Mouse (Mus musculus) liver, embryonic 11.5 days (tissue): ENCODE data around the gene Fam185a. TPM values are rescaled to one million over a fixed set of nuclear protein-coding genes. Genes with fewer than 3 reads are reported as not detected.

Experiments
- ATAC-seq: fragments of 200-750 bp; cut with Nextera tagmentation; replicated peaks from 2 replicates; pipeline ENCODE4 v1.8.0; 2017; ENCODE audit warnings: moderate number of reproducible peaks, mild to moderate bottlenecking, moderate TSS enrichment, moderate library complexity; ENCODE audit not compliant: low FRiP score
- DNase-seq: peaks from one replicate; pipeline ENCODE4 v3.0.0-alpha.2; 2017; ENCODE audit warnings: low spot score
- H3K27ac ChIP-seq: fragments of 300-500 bp; sonication (generic); 2 replicates; pipeline ENCODE4 v1.5.1; 2014; ENCODE audit warnings: mild to moderate bottlenecking, low read depth, low read length, control low read depth
- H3K27me3 ChIP-seq: fragments of 300-500 bp; sonication (generic); replicated peaks from 2 replicates; pipeline ENCODE4 v1.6.1; 2014; ENCODE audit warnings: low read length, mixed read lengths; ENCODE audit not compliant: control insufficient read depth, insufficient read depth
- H3K36me3 ChIP-seq: fragments of 300-500 bp; sonication (generic); 2 replicates; pipeline ENCODE4 v1.6.1; 2014; ENCODE audit warnings: mild to moderate bottlenecking, low read length, moderate library complexity, mixed read lengths; ENCODE audit not compliant: control insufficient read depth, insufficient read depth
- H3K4me1 ChIP-seq: fragments of 300-500 bp; sonication (generic); replicated peaks from 2 replicates; pipeline ENCODE4 v1.6.1; 2014; ENCODE audit warnings: low read length, mixed read lengths; ENCODE audit not compliant: control insufficient read depth, insufficient read depth
- H3K4me2 ChIP-seq: fragments of 300-500 bp; sonication (generic); 2 replicates; pipeline ENCODE4 v1.6.1; 2014; ENCODE audit warnings: mild to moderate bottlenecking, control low read depth, moderate library complexity
- H3K4me3 ChIP-seq: fragments of 300-500 bp; sonication (generic); 2 replicates; pipeline ENCODE4 v1.5.1; 2014; ENCODE audit warnings: low read depth, low read length, control low read depth
- H3K9ac ChIP-seq: fragments of 300-500 bp; sonication (generic); 2 replicates; pipeline ENCODE4 v1.6.1; 2014; ENCODE audit warnings: low read depth, low read length, control low read depth
- H3K9me3 ChIP-seq: fragments of 300-500 bp; sonication (generic); 2 replicates; pipeline ENCODE4 v1.6.1; 2016; ENCODE audit warnings: low read length, inconsistent platforms, mixed read lengths; ENCODE audit not compliant: control insufficient read depth
- WGBS: fragments of 180-500 bp; shearing (Covaris S2); extraction: QIAGEN DNeasy Blood & Tissue Kit; methylation state at CpG from one replicate; pipeline ENCODE4 v1.1.7; 2014; 5-methylcytosine and 5-hydroxymethylcytosine counted together
- polyA plus RNA-seq: library from polyadenylated mRNA; unstranded; fragments of >200 nt; fragmentation: Nextera tagmentation; extraction: Ambion mirVana; gene quantifications from 2 replicates; pipeline ENCODE4 v1.2.1, GENCODE M21; 2014

Gene Fam185a
- polyA plus RNA-seq, 1 experiment from 2014 or later, result 8.0 TPM

DNA sequence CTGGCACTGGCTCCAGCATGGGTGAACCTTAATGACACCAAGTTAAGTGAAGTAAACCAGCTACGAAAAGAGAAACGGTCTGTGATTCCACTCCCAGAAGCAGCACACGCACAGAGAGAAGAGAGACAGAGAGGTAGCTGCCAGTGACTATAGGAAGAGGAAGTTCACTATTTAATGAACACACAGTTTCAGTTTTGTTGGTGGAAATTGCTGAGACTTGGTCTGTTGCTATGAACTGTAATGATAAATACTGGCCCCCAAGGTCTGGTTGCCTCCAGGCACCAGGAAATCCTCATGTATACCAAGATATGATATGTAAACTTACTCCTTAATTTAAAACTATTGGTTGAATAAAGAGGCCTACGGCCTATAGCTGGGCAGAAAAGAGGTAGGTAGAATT, 38.3 kb upstream of the Fam185a start:
- Histone ChIP-seq H3K4me3 (no peak overlapping the region), H3K9me3 (no peaks in the 10 kb centered on the region), H3K4me2 (no peak overlapping the region), H3K27me3 (no peaks in the 10 kb centered on the region), H3K27ac (no peak overlapping the region), H3K36me3 (no peaks in the 10 kb centered on the region), H3K4me1 (peaks cover 3% of the 10 kb centered on the region; the same call in 1 of the 2 replicates), H3K9ac (no peak overlapping the region)
- ATAC-seq (no peak), DNase-seq (no peak)
- 62% methylated on average over 4 of the region's 4 CpGs for WGBS

DNA sequence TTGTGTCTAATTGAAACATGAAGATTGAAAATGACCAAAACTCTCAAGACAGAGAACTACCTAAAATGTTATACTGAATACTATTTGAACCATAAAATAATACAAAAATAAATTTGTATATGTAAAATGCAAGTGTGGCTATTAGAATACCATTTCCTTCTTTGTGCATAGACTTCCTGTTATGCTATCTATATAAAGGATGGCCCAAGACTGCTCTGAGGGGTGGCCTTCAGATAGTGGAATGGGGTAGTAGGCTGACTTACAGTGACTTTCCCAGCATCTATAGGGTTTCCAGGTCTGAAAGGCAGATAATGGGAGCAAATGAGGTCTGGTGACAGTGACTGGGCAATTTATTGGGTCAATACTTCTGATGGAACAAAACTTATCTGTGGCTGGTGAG, 37.4 kb upstream of the Fam185a start:
- no peak overlapping the region for H3K9ac ChIP-seq
- no peak overlapping the region for H3K4me2 ChIP-seq
- DNase-seq (no peak), ATAC-seq (no peak)
- no peaks in the 10 kb centered on the region for H3K9me3 ChIP-seq
- H3K4me3 ChIP-seq, result no peak overlapping the region
- no peak overlapping the region for H3K27ac ChIP-seq
- no peaks in the 10 kb centered on the region for H3K27me3 ChIP-seq
- peaks cover 3% of the 10 kb centered on the region; the same call in 1 of the 2 replicates for H3K4me1 ChIP-seq
- H3K36me3 ChIP-seq, result no peaks in the 10 kb centered on the region

DNA sequence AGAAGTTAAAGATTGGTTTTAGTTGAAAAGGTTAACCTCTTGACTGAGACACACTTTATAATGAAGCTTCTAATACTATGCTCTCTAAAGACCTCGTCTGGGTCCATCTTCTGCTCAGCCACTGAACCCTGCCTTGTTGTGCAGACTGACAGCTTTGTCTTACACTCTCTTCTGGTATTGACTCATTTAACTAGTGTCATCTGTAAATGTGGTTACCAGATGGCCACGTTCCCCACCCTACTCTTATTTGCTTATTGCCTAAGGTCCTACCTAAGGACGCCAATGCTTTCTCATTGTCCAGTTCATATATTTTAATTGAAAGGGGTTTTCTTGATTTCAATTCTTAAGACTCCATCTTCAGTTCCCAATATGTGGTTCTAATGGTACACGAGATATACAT, 35.9 kb upstream of the Fam185a start:
- ATAC-seq (no peak), DNase-seq (no peak)
- 79% methylated on average over 4 of the region's 4 CpGs for WGBS
- H3K4me3 ChIP-seq, result no peak overlapping the region
- no peaks in the 10 kb centered on the region for H3K9me3 ChIP-seq
- no peak overlapping the region for H3K4me2 ChIP-seq
- H3K27me3 ChIP-seq, result no peaks in the 10 kb centered on the region
- H3K4me1 ChIP-seq, result no peaks in the 10 kb centered on the region; the same call in 1 of the 2 replicates
- H3K27ac ChIP-seq, result no peak overlapping the region
- H3K36me3 ChIP-seq, result no peaks in the 10 kb centered on the region
- H3K9ac ChIP-seq, result no peak overlapping the region

DNA sequence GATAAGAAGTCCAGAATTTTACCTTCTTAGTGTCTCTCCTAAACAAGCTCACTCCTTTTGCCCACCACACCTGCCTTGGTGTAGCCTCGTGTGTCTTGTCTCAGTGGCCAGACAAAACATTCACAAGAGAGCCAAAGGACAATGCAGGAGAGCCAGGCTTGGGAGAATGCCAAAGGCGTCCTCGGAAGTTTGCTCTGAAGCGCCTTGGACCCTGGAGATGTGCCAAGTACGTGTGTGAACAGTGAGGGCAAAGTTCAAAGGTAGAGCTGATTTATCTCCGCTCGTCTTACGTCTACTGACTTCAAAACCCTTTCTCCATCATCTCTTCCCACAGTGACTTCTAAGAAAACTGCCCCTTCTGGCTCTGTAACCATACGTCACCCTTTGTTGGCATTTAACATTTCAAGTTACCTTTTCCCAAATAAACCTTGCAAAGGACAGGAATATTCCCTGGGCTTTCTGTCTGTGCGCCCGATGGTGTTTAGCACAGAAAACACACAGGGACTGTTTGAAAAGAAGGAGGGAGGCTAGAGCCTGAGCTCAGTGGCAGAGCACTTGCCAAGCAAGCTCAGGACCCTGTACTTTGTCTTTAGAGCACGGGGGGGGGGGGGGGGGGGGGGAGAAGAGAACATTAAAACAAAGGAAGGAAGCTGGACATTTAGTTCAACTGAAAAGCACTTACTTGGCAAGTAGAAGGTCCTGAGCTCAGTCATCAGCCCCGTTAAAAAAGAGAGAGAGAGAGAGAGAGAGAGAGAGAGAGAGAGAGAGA, 33.0 kb upstream of the Fam185a start:
- no peak for DNase-seq
- no peak for ATAC-seq
- no peak overlapping the region for H3K27ac ChIP-seq
- H3K4me2 ChIP-seq, result no peak overlapping the region
- no peaks in the 10 kb centered on the region for H3K9me3 ChIP-seq
- H3K4me1 ChIP-seq, result no peaks in the 10 kb centered on the region; the same call in 1 of the 2 replicates
- H3K36me3 ChIP-seq, result no peaks in the 10 kb centered on the region
- H3K4me3 ChIP-seq, result no peak overlapping the region
- WGBS, result 63% methylated on average over 12 of the region's 13 CpGs
- H3K9ac ChIP-seq, result no peak overlapping the region
- H3K27me3 ChIP-seq, result no peaks in the 10 kb centered on the region

DNA sequence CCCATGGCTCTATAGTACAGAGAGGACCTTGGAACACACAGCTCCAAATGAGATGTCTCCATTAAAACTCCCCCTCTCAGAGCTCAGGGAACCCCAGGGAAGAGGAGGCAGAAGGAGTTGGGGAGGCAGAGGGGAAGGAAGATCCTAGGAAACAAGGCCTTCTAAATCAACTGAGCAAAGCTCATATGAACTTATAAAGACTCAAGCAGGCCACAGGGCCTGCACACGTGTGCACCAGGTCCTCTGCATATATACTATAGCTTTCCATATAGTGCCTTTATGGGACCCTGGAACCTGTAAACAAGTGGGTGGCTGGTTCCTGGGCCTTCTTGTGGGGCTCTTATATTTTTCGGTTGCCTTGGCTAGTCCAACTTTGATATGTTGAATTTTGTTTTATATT, 30.2 kb upstream of the Fam185a start:
- no peaks in the 10 kb centered on the region for H3K9me3 ChIP-seq
- DNase-seq, result no peak
- no peak for ATAC-seq
- no peaks in the 10 kb centered on the region; the same call in 1 of the 2 replicates for H3K4me1 ChIP-seq
- WGBS, result 77% methylated on average over 2 of the region's 2 CpGs
- H3K27ac ChIP-seq, result no peak overlapping the region
- H3K36me3 ChIP-seq, result no peaks in the 10 kb centered on the region
- no peak overlapping the region for H3K4me2 ChIP-seq
- H3K9ac ChIP-seq, result no peak overlapping the region
- no peak overlapping the region for H3K4me3 ChIP-seq
- no peaks in the 10 kb centered on the region for H3K27me3 ChIP-seq

DNA sequence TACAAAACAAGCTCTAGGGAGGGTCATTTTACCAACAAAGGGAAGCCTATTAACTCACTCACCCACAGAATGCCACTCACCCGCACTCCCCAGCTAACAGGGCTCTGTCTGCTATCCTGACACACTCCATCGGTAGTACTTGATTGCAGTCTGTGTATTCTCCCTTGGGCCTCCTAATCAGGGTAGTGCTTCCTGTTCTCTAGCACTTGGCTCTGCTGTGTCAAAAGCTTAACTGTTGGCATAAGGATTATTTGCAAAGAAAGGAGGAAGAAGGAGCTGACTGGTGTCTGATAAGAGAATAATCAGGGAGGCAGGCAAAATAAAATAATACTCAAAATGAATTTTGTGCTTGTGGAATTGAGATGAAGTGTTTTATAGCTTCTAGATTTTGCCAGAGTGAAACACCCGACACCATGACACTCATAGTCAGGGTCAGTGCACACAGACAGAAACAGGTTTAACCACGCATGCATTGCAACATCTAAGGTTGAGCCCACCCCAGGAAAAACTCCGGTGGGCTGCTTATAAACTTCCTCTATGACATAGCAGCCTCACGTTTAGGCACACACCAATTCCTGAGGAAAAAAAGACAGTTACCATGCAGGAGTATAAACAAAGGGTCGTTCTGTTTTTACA, 29.4 kb upstream of the Fam185a start:
- H3K4me2 ChIP-seq, result no peak overlapping the region
- no peak overlapping the region for H3K9ac ChIP-seq
- 25% methylated on average over 7 of the region's 7 CpGs for WGBS
- H3K36me3 ChIP-seq, result no peaks in the 10 kb centered on the region
- H3K4me3 ChIP-seq, result no peak overlapping the region
- H3K27me3 ChIP-seq, result no peaks in the 10 kb centered on the region
- no peak overlapping the region for H3K27ac ChIP-seq
- H3K9me3 ChIP-seq, result no peaks in the 10 kb centered on the region
- H3K4me1 ChIP-seq, result no peaks in the 10 kb centered on the region; the same call in 1 of the 2 replicates
- ATAC-seq (no peak; the same call in 1 of the 2 replicates), DNase-seq (no peak)

DNA sequence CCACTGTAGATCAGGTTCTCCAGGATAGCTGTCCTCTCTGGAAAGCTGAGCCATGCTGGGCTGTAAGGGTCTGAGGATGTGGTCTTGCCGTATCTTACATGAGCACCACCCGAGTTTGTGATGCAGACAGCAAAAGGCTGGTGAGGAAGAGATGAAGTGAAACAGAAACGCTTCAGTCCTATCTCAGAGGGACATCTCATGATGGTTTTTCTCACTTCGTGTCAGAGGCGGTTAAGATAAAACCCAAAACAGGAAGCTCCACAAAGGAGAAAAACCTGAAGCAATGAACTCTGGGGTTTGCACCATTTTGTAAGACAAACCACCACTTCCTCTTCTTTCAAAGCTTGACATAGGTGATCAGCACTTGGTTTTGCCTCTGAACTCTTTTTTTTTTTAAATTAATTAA, 13.5 kb upstream of the Fam185a start:
- Histone ChIP-seq H3K27ac (peak overlapping the region; percentile 52; the same call in 1 of the 2 replicates), H3K27me3 (no peaks in the 10 kb centered on the region), H3K9me3 (no peaks in the 10 kb centered on the region), H3K36me3 (no peaks in the 10 kb centered on the region), H3K9ac (no peak overlapping the region), H3K4me2 (peak overlapping the region; percentile 40), H3K4me1 (no peaks in the 10 kb centered on the region; the same call in 1 of the 2 replicates), H3K4me3 (no peak overlapping the region)
- 35% methylated on average over 5 of the region's 5 CpGs for WGBS
- no peak for ATAC-seq
- no peak for DNase-seq

DNA sequence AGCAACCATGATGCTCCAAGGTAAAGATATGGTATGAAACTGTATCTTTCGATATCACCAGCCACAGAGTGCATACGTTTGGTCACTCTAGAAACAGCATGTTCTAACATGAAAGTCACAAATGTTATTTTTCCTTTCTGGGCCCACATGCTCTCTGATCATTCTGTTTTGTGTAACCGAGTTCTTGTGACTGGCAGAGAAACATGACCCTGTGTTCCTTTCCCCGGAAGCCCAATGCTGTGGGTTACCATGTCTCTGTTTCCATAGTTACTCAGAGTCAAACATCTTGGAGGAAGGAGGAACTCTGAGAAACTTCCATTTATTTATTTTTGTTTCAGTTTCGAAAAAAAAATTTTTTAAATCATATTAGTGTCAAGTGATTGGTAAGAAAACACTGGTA, 12.7 kb upstream of the Fam185a start:
- Histone ChIP-seq H3K4me3 (no peak overlapping the region), H3K27ac (no peak overlapping the region), H3K27me3 (no peaks in the 10 kb centered on the region), H3K4me1 (no peaks in the 10 kb centered on the region; the same call in 1 of the 2 replicates), H3K9me3 (no peaks in the 10 kb centered on the region), H3K4me2 (no peak overlapping the region), H3K9ac (no peak overlapping the region), H3K36me3 (no peaks in the 10 kb centered on the region)
- no peak for ATAC-seq
- DNase-seq, result no peak
- WGBS, result 66% methylated on average over 5 of the region's 5 CpGs

DNA sequence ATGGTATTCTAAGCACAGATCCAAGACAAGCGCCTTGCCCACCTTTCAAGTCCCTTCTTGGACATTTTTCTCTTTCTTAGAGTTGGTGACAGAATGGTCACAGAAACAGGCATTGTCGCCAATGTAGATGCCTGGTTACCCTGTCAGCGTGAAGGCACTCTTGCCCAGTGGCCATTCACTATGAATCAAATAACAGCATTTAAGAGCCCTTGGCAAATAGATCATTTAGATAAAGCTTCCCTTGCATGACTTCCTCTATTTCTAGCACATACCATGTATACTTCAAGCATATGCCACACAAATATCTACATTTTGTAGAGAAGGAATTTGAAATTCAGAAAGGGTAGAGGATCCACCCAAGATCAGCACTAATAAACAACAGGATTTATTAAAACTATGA, 11.4 kb upstream of the Fam185a start:
- Histone ChIP-seq H3K36me3 (no peaks in the 10 kb centered on the region), H3K9me3 (no peaks in the 10 kb centered on the region), H3K4me3 (no peak overlapping the region), H3K9ac (no peak overlapping the region), H3K27ac (no peak overlapping the region), H3K4me2 (no peak overlapping the region), H3K4me1 (no peaks in the 10 kb centered on the region; the same call in 1 of the 2 replicates), H3K27me3 (no peaks in the 10 kb centered on the region)
- 82% methylated on average over 3 of the region's 3 CpGs for WGBS
- ATAC-seq (no peak), DNase-seq (no peak)
